Mouse (Mus musculus) telencephalon, adult 2 months (tissue): ENCODE measurements around the gene Rps6kb2.
A peak's percentile ranks its signal among the peaks of the same experiment; 100 is the strongest.

ENCODE experiments used
- DNase-seq: peaks from one replicate; pipeline ENCODE4 v3.0.0-alpha.2; 2011; ENCODE audit warnings: low read depth, low spot score

The Rps6kb2 gene

GRCm38 (mm10) chr19:4162646-4163542 lies at the start of gene Rps6kb2:
TSS of gene Rps6kb2 (minus strand) at chr19:4163354.
- DNase-seq = peak; percentile 98

- DNase-seq = no peak
These were observed 48.9 kb upstream of the Rps6kb2 start for GRCm38 (mm10) chr19:4211891-4212588.

- DNase-seq = no peak
These were observed 45.4 kb upstream of the Rps6kb2 start for GRCm38 (mm10) chr19:4208563-4208962.

- no peak for DNase-seq
These were observed 43.8 kb upstream of the Rps6kb2 start for GRCm38 (mm10) chr19:4206971-4207370.

GRCm38 (mm10) chr19:4204889-4205288 lies 41.7 kb upstream of the Rps6kb2 start:
- no peak for DNase-seq

- DNase-seq = no peak
These were observed 40.6 kb upstream of the Rps6kb2 start for GRCm38 (mm10) chr19:4203604-4204326.

- DNase-seq = no peak
These were observed 40.0 kb upstream of the Rps6kb2 start for GRCm38 (mm10) chr19:4203148-4203547.

GRCm38 (mm10) chr19:4202149-4202548 lies 39.0 kb upstream of the Rps6kb2 start:
- no peak for DNase-seq

GRCm38 (mm10) chr19:4201291-4201909 lies 38.2 kb upstream of the Rps6kb2 start, which contains the start of gene Rad9a:
TSS of gene Rad9a (minus strand) at chr19:4201662.
- peak; percentile 95 for DNase-seq

GRCm38 (mm10) chr19:4197180-4197579 lies 34.0 kb upstream of the Rps6kb2 start:
- DNase-seq = no peak

GRCm38 (mm10) chr19:4196548-4196947 lies 33.4 kb upstream of the Rps6kb2 start:
- no peak for DNase-seq

GRCm38 (mm10) chr19:4196048-4196447 lies 32.9 kb upstream of the Rps6kb2 start:
- no peak for DNase-seq

- no peak for DNase-seq
These were observed 31.9 kb upstream of the Rps6kb2 start for GRCm38 (mm10) chr19:4194776-4195650.

- DNase-seq = no peak
These were observed 31.0 kb upstream of the Rps6kb2 start for GRCm38 (mm10) chr19:4194021-4194724.

- DNase-seq = no peak
These were observed 30.0 kb upstream of the Rps6kb2 start for GRCm38 (mm10) chr19:4193129-4193528.

- DNase-seq = no peak
These were observed 29.3 kb upstream of the Rps6kb2 start for GRCm38 (mm10) chr19:4192251-4192985.

- peak; percentile 80 for DNase-seq
These were observed 28.5 kb upstream of the Rps6kb2 start, which contains the start of gene Ppp1ca for GRCm38 (mm10) chr19:4191528-4192250. TSS of gene Ppp1ca (plus strand) at chr19:4192065.

GRCm38 (mm10) chr19:4190831-4191334 lies 27.7 kb upstream of the Rps6kb2 start, which contains the start of gene Tbc1d10c:
TSS of gene Tbc1d10c (minus strand) at chr19:4191284.
- DNase-seq = no peak
